Mouse (Mus musculus) frontal cortex, postnatal 10 days (tissue): ENCODE data around the gene Apmap.
"Not testable (repeated sequence)": the region's sequence is repeated elsewhere in the genome, so short reads cannot be mapped to it uniquely, and the experiment has no call there.

Experiments used
- DNase-seq, 2 experiments: peaks; one replicate each; pipeline ENCODE4 v3.0.0; 2022; ENCODE audit warnings: low spot score in 2 of 2, mixed read lengths in 1 of 2

Gene Apmap

DNA sequence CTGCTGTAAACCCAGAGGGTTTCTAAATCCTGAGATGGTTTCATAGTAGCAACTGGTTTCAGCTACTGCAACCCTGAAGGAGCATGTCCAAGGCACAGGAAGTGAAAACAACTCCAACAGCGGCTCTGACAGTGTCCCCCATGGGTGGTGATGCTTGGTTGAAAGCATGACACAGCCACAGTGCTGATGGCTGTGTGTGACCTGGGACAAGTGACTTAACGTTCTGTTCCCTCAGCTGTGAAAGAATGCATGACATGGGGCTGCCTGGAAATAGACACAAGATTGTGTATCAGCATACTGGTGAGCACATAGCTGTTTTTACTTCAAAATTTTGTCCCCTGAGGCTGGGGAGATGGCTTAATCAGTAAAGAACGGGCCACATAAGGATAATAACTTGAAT, 13.3 kb upstream of the Apmap start:
- no peak for DNase-seq

DNA sequence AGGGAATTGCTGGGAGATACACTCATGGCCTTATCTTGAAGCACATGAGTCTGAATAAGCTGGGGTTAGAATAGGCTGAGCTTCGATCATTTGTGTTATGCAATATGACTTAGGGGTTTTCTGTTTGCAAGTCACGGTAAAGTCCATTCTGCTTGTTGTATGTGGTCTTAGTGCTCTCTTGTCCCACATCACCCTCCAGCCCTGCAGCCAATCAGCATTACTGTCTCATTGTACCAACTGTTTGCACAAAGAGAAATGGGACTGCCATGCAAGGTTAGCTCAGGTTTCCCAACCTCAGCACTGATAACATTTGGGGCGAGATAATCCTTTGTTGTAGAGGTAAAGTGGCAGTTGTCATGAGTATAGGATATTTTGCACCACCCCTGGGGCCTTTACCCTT, 1.7 kb upstream of the Apmap start:
- DNase-seq: no peak

DNA sequence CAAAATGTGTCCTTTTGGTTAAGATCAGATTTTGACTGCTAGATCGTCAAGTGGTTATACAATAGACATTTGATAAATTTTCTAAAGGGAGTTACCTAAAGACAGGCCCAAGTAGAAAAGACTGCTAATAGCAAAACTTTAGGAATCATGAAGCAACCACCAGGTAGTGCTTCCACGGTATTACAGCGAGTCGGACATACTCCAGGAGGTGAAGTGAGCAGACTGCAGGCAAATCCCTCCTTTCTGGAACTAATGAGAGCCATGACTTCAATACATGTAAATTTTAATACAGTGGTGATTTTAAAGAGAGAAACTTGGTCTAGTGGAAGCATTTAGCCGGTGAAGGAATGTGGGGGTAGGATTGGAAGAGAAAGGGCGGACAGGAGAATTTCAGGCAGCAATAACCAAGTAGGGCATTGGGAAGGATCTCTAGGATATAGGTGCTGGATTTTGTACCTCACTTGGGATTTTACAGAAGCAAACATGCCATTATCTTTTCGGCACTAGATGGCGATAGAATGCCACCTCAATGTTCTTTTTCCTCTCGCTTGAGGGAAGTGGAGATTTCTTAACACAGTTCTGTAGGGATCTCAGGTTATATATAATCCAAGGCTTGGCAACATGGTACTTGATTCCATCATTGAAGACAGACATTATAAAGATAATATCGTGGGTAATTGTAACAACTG, 649 bp upstream of the Apmap start:
- DNase-seq: peak; percentile 26 to 64

DNA sequence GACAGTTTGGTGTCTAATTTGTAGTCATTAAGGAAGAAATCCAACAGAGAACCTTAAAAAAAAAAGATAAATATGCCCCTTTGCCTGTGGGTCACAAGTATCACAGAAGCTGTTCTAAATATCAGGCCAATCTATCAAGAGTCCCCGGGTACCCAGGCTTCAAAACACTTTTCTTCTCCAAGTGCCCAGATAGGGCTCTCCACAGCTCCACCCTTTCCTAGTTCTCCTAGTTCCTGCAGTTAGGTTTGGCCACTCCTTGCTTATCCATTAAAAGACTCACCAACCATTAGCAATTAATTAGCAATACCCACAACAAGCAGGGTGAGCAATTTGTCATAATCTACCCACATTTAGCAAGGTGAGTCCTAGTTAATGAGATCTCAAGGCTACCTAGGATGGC, 1.3 kb downstream of the Apmap start:
- DNase-seq: no peak

DNA sequence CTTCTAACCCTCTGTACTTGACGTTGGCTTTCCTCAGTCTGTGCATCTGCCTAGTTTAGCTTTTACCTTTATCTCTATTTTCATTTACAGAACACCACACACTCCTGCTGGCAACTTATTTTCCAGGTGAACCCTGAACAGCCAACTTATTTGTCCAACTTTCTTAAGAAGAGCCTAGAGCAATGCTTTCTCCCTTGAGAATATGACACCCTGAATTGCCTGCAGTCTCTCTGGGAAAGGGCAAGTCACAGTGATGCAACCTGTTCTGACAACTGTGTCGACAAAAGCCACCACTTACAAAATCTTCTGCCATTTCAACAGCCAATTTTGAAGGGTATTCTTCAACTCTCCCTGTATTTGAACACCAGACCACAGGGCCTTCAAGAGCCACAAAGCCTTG, 3.6 kb downstream of the Apmap start:
- DNase-seq: no peak

DNA sequence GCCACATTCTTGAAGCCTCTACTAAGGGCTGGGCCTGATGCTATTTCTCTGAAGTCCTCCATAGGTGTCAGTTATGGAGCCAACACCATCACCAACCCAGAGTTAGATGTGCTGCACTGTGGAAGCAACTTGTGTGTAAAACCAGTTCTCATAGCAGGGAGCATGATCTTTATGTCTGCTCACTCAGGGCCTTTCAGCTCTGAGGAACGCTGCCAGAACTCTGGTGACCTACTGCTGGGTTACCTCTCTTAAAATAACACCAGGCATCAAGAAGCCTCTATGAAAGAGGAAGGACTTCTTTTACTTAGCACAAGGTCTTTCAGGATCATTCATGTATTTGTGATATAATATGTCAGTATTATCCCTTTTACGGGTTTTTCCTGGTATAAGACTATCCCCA, 6.2 kb downstream of the Apmap start:
- no peak for DNase-seq

DNA sequence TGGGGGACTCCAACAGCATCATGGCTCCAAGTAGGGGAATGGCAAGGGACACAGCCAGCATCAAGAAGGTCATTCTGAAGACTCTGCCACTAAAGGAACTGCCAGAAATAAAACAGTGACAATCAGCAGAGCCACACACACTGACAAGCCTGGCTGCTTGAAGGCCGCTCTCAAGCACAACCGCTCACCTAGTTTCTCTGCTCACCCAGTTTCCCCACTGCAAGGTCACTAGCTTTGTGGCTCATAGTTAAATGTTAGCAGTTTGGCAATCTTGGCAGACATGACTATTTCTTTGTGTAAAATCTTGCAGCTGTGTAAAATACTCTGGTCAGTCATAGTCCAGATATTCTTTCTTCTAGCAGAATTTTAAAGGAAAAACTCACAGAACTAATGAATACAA, 8.1 kb downstream of the Apmap start:
- no peak for DNase-seq

DNA sequence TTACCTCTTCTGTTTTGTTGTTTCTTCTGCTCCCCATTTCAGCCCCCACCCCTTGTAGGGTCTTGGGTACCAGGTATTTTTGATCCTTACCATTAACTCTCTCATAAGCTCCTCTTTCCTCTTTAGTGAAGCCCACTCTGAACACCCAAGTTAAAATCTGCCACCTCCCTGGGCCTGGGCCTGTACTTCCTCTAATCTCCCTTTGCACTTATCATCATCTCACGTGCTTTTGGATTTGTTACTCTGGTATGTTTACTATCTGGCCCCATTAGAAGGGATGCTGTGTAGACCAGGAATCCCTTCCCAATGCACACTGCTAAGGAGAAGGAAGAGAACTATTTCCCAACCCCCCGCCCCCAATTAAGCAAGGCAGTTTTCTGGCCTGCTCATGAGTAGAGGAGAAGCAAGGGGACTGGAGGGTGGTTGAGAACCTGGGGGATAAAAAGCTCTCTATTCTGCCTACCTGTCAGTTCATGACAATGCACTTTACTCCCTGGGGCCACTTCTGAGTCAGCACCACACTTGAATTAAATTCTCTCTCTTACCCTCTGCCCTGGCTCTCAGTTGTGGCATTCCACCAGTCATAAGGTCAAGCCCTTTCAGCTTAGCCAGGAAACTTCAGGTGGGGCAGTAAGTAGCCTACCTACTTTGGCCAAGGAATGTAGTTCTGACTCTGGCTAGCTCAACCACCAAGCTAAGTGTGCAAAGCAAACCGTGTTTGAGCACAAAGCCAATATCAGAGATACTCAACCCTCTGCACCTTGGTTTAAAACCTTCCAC, 12.8 kb downstream of the Apmap start:
- no peak for DNase-seq

DNA sequence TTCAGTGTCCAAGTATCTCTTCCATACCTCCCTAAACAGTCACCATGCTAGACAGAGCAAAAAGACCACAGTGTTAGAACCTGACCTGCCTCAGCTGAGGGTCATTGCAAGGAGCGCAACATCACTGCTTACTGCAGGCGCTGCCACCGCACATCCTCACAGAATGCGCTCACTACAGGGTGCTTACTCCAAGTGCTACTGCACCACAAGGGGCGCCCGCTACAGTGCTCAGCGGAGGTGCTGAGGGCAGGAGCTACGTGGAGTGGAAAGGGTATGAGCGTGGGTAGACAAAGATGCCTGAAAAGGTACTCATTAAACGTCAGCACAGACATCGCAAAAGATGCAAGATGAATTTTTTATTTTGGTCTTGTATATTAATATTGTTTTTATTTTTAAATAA, 19.3 kb downstream of the Apmap start:
- no peak for DNase-seq

DNA sequence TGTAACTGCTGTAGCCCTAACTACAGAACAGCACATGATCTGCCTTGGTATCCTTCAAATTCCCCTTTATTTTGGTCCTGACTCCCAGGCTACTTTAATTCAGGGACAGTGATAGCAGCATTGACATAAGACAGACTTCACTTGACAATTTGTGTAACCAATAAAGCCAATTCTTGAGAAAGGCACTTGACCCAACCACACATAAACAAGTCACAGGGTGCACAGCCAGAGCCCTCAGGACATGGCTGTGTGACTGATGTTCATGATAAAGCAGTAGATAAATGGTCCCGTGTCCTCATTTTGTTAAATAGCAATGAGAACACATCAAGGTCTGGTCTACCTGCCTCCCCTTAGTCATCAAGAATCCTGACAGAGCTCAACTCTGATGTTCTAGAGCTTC, 28.7 kb downstream of the Apmap start:
- no peak for DNase-seq

DNA sequence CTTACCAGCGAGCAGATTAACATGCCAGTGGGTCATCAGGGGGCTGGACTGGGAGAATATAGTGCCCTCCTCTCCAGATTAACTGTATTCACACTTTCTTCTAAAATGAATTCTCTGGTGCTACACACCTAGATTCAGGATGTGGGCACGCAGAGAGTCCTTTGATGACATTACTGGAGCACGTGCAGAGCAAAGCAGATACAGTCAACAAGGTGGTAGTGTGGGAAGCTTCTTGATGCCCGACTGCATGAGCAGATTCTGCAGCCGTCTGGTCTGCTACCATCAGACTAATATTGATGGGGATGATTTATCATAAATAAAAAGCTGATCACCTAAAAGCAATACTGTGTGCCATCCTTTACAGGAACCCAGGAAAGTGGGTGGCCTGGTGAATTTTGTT, 29.8 kb downstream of the Apmap start:
- no peak for DNase-seq

DNA sequence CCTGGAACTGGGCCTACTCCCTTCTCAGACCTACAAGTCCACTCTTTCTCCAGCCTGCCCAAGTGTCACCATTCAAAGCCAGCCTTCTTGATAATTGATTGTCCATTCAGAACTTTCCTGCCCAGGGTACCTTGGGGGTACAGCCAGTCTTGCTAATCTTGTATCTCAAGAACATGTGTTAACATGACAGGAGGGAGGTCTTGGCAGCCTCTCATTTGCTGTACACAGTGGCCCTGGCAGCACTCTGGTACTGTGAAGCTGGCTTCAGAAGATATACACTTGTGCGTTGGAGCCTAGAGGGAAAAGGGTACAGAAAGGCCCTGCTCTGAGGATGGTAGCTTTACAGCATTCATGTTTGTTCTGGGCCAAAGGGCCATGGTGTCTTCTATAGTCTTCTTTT, 32.1 kb downstream of the Apmap start:
- DNase-seq: no peak

DNA sequence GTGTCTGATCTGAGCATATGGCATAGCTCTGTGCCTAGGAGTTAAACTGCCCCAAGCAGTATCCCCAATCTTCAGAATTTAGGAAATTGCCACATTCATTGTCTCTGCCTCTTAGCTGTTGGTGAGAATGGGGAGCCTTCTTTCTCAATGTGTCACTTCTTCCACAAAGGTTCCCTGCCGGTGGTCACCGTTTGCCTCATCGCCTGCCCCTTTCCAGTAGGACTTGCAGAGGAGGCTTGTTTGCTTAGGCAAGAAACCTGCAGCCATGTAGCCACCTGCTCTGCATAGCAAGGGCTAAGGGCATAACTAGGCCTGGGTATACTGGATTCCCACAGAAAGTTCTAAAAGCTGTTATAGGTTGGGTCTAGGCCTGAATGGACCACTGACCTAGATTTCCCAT, 35.9 kb downstream of the Apmap start:
- no peak for DNase-seq

DNA sequence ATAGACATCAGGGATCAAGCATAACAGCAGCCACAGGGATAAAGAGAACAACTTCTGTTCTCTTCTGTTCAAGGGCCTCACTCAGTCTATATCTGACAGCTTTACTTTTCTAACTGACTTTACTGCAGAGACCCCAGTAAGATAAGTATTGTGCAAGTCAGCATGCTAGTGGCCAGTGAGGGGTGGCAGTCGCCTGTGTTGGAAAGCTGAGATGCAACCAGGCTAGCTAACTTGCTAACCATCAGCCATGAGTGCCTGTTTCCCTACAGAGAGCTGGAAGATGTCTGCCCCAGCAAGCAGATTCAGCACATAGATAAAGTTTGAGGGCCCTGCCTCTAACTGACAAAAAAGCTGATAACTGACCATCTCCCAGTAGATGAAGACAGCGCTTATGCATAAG, 37.6 kb downstream of the Apmap start:
- DNase-seq: no peak

DNA sequence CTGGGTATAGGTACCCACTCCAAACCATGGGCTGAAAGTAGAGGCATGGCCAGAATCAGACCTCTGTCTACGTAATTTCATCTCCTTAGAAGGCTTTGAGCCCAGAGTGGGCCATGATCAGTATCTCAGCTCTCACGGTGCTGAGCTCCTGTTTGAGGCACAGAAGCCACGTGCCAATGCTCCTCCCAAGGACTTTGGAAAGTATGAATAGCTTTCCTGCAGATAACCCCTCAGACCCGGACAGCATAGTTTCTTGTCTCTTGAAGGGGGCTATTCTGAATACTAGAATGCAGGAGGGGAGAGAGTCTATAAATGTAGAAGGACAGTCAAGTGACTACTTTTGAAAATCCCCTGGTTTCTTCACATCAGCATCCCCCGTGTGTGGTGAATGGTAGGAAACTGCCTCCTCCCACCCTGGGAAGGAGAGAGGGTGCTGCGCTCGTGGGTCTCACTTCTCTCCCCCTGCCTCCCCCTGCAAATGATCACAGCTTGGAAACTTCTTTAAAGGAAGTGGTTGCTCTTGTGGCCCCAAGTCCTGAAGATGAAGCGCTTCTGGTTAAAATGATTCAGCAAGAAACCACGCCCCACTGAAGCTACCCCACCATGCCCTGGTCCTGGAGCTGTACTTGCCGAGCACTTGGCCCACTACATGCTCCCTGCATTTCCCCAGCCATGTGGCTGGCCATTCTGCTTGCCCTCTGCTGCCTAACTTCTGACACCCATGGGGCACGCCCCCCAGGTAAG, 38.3 kb downstream of the Apmap start, which contains the start of gene Cst7:
Cst7 (plus strand) TSS at position 569 of the 744 bp plus-strand sequence.
- no peak for DNase-seq

DNA sequence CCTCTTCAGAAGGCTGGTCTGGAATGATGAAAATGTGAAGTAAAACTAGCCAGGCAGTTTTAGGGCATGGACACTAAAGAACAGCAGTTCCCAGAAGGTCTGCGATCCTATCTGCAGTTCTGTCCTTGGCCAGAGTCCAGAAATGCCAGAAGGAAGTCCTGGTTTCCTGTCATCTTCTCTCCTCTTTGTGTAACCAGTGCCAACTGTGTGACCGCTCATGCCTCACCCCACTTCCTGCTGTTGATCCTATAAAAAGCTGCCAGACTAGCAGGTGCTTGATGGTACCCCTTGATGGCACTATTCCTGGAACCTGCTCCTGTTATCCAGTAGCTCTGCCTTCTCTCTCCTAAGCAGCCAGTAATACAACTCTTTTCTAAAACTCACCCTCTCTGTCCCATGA, 41.3 kb downstream of the Apmap start:
- DNase-seq: no peak

DNA sequence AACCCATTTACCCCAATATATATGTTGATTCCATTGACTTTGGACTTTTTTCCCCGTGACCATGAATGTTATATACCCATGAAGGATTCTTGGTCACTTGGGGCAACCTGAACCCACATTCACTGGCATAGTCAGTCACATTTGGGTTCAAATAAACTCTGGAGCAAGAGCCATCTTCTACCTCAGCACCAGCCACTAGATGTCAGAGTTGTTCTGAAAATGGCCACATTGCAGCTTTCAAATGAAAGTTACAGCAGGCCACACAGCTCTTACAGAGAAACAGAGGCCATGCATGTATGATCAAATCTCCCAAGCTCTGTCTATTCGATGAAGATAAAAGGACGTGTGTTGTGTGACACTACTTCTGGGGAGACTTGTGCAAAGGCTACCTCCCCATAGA, 49.8 kb downstream of the Apmap start:
- no peak for DNase-seq

DNA sequence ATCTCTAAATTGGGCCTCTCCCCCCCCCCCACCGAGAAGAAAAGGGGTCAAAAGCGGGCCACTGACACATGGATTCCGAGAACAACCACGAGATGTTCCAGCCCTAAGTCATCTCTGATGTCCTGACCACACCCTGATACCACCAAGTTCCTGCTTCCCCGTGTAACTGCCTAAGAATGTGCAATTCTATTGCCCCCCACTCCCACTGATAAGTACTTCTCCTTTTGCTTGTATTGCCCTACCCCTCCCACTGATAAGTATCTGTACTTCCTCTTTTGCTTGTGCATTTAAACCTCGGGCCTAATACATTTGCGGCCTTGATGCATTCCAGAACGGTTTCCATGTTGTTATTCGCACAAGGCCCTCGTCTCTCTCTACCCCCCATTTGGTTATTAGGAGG, 58.8 kb downstream of the Apmap start:
- DNase-seq: not testable (repeated sequence)
